Mouse (Mus musculus): ENCODE measurements at regions not wholly inside any gene's neighbourhood (a gene's known extent, or its start where the extent isn't known, plus 50 kb on each side); places are given as distances from the start of the nearest gene placed in this dataset.

DNA sequence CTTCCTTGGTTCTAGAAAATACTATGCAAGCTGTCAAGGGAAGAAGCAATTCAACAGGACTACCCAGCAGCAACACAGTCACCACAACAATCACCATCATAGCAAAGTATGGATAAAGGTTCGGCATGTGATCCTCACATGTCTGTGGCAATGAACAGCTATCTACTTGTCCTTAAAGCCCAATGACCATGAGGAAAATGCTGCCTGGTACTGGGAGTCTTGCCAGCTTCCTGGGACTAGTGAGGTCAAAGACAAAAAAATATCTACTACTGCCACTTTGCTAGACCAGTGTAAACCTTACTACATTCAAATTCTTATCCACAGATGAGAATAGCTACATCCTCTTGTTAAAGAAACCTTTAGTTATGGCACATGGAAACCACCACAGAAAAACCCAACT, 346.3 kb downstream of the Wdr20rt start:
- DNase-seq (ENCODE audit: low spot score in 2 of 2): no peak

DNA sequence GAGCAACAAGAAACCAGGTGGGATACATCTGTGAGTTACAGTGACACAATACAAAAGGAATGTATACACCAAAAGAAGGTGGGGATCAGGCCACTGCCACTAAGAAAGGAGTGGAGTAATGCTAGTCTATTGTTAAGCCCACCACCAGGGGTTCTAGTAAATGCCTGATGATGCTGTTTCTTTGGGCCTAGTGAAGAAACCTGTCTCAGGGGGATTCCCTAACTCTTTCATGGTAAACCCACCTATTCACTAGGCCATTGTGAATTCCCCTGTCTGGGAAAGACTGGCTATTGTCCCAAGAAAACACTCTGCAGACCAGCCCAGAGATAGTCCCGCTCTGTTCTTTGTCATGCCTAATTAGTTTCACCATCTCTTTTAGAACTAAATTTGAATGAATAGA, 368.2 kb downstream of the Wdr20rt start:
- DNase-seq (ENCODE audit: low spot score in 2 of 2): no peak

GRCm38 (mm10) chr12:65594075-65594474, 368.8 kb downstream of the Wdr20rt start:
- no peak for DNase-seq (ENCODE audit: low spot score in 2 of 2)

DNA sequence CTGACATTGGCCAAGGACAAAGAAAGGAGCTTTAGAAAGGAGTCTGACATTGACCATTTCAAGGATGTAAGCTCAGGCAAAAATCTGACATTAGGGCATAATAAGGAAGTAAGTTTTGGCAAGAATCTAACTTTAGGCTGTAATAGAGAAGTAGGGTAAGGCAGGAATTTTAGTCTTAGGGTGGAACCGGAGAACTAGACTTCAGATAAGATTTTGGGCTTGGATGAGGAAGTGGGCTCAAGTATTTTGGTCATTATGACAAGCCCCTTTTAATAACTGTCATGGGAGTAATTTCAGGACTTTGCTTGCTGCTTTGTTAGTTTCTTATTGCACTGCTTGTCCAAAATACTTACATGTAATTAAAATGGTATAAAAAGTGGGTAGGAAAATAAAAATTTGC, 418.9 kb downstream of the Wdr20rt start:
- no peak for DNase-seq (ENCODE audit: low spot score in 2 of 2)

- no peak for DNase-seq (ENCODE audit: low spot score in 2 of 2)
Measured at GRCm38 (mm10) chr12:65656772-65657171, 431.5 kb downstream of the Wdr20rt start.

DNA sequence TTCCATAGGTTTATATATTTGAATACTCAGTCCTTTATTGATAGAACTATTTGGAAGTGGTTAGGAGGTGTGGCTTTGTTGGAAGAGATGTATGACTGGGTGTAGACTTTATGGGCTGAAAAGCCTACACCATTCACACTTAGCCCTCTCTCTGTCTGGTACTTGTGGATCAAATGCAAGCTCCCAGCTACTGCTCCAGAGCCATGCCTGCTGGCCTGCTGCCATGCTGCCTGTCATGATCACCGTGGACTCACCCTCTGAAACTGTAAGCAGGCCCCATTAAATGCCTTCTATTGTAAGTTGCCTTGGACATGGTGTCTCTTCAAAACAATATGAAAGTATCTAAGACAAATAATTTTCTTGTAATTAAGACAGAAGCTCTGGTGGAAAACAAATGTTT, 446.4 kb downstream of the Wdr20rt start:
- no peak for DNase-seq (ENCODE audit: low spot score in 2 of 2)

DNA sequence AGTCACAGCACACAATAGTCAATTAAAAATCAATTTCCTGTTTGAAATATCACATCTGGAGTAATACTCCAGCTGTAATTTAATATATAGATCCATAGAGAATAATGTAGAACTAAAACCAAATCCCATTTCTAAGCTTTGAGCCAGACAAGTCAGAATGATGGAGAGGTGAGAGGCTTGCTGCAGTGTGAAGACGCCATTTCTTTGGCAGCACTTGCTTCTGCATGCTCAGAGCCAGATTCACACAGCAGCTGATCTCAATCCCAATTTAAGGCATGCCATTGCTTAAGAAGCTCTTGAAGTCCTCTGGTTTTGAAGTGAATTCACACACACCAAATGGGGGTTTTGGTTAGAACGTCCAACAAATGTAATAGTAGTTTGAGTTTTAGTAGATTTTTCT, 447.9 kb downstream of the Wdr20rt start:
- DNase-seq (ENCODE audit: low spot score in 2 of 2): no peak

- DNase-seq (ENCODE audit: low spot score in 2 of 2): no peak
Measured at GRCm38 (mm10) chr12:65674916-65675660, 449.8 kb downstream of the Wdr20rt start.

DNA sequence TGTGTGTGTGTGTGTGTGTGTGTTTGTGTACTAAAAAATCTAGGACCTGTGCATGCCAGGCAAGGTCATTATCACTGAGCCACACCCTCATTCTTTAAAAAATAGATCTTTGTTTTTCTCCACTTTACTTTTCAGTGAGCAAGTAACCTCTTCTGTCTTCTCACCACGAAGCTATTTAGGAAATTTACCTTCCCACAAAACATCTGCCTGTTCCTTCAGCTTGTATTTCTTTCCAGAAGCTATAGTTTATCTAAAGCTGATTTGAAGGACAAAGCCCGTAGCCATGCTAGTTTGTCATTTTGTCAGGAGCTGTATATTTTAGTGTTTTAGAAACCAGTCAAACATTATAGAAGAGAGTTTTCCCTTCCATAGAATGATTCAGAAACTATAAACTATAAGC, 455.0 kb downstream of the Wdr20rt start:
- DNase-seq (ENCODE audit: low spot score in 2 of 2): no peak

GRCm38 (mm10) chr12:65681826-65682225, 456.5 kb downstream of the Wdr20rt start:
- DNase-seq (ENCODE audit: low spot score in 2 of 2): no peak

- no peak for DNase-seq (ENCODE audit: low spot score in 2 of 2)
Measured at GRCm38 (mm10) chr12:65704985-65705384, 479.7 kb downstream of the Wdr20rt start.

- DNase-seq (ENCODE audit: low spot score in 2 of 2): no peak
Measured at GRCm38 (mm10) chr12:65712304-65712703, 487.0 kb downstream of the Wdr20rt start.
